Mouse (Mus musculus) heart, embryonic 15.5 days (tissue): Measurements from ENCODE around the gene Sptb. TPM values are rescaled to one million over a fixed set of nuclear protein-coding genes. Genes with fewer than 3 reads are reported as not detected.

ENCODE experiments used
- microRNA-seq: library from miRNA; unstranded; fragments of <30 nt; microRNA quantifications from one replicate; pipeline ENCODE4, GENCODE M21; 2016
- polyA plus RNA-seq: library from polyadenylated mRNA; unstranded; fragments of >200 nt; fragmentation: Nextera tagmentation; extraction: Ambion mirVana; gene quantifications from 2 replicates; pipeline ENCODE4 v1.2.1, GENCODE M21; 2015

Sptb gene
- polyA plus RNA-seq, 1 experiment from 2014 or later = 5.7 TPM

Small RNA genes within 50 kb of the gene (microRNA-seq; reads per million reads assigned to microRNA genes)
- gene Mir5135 = not detected

Other genes with a start within 250 kb of the Sptb start
- gene Plekhg3, start 179.7 kb downstream of the Sptb start, polyA plus RNA-seq = 7.1 and 11.1 TPM in 2 replicates
- gene Churc1, start 55.0 kb upstream of the Sptb start, polyA plus RNA-seq = 173 and 183 TPM in 2 replicates
- gene Fntb, start 55.0 kb upstream of the Sptb start, polyA plus RNA-seq = 20.8 and 27.0 TPM in 2 replicates
- gene Gpx2, start 85.0 kb upstream of the Sptb start, polyA plus RNA-seq = 0.69 and 1.7 TPM in 2 replicates
- gene Rab15, start 112.4 kb upstream of the Sptb start, polyA plus RNA-seq = 3.5 and 12.0 TPM in 2 replicates